Mouse (Mus musculus) heart, postnatal 0 days (tissue): ENCODE results near the gene Mas1.

Experiments
- CTCF ChIP-seq: IDR thresholded peaks from 2 replicates; pipeline ENCODE4 v1.5.1; 2016; ENCODE audit warnings: antibody characterized with exemption, control low read depth, low read depth
- EP300 ChIP-seq: IDR thresholded peaks from 2 replicates; pipeline ENCODE4 v1.6.1; 2016; ENCODE audit warnings: antibody characterized with exemption, low read depth

DNA sequence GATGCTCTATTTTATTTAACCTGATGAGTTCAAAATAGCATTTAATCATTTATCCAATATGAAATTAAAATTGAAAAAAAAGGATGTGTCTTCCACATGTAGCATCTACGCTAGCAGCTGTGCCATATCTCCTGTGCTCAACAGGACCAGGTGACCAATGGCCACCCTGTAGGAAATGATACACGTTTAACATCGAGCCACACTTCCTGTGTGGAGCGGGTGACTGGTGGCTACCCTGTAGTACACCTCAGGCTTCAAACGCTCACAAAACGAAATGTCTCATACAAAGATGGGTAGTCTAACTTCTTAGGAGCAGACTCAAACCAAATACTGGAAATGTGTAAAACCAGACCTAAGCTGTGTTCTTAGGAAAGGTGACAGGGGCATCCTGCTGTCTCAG, 24.1 kb downstream of the Mas1 start:
- no peak for TF ChIP-seq CTCF
- no peak for TF ChIP-seq EP300
